Mouse (Mus musculus): ENCODE measurements around the gene Ngrn. TPM values are rescaled to one million over a fixed set of nuclear protein-coding genes. Genes with fewer than 3 reads are reported as not detected.

Ngrn gene
- total and polyA plus RNA-seq, 3 experiments, result 28.3 to 43.2 (median 32.1) TPM

GRCm38 (mm10) chr7:80227065-80227464 lies 34.0 kb upstream of the Ngrn start:
- peaks cover 3% of the 10 kb centered on the region; the same call in 1 of the 2 replicates for H3K79me2 ChIP-seq (replicated peaks; ENCODE audit: control insufficient read depth, extremely low read depth, insufficient read depth, poor library complexity, severe bottlenecking)
- peaks cover 51 to 55% of the 10 kb centered on the region in 2 experiments for H3K36me3 ChIP-seq (replicated peaks in 1 of 2; ENCODE audit: control insufficient read depth in 1 of 2, insufficient read depth in 1 of 2, low read length in 1 of 2)
- TF ChIP-seq CTCF (conservative IDR thresholded peaks at IDR 0.05 in 1 of 2, IDR thresholded peaks at IDR 0.05 in 1 of 2; ENCODE audit: low read depth in 2 of 2, low read length in 2 of 2) (peak in 1 of 2 experiments; percentile 34; a peak in 1 of 4 replicates), MAX (IDR thresholded peaks at IDR 0.05; ENCODE audit: low read length) (no peak), EP300 (IDR thresholded peaks at IDR 0.05; ENCODE audit: low read length) (no peak), CHD2 (IDR thresholded peaks at IDR 0.05; ENCODE audit: low read length) (no peak)
- no peak overlapping the region for H3K4me2 ChIP-seq (ENCODE audit: insufficient read depth, low read depth, poor library complexity, severe bottlenecking)
- H3K9me3 ChIP-seq (replicated peaks; ENCODE audit: low read length), result no peaks in the 10 kb centered on the region
- in situ Hi-C loops (cut with MboI; ENCODE audit: low pct_ligation_motif_present, low pct_unique_long_range_greater_than_20kb, low sequenced_read_pairs) (no loop called here), dilution Hi-C loops (cut with MboI; ENCODE audit: extremely low pct_ligation_motif_present, extremely low pct_unique_long_range_greater_than_20kb, low sequenced_read_pairs) (no loop called here)
- H3K27ac ChIP-seq (ENCODE audit: insufficient read depth, low read depth), result no peak overlapping the region
- no peak for DNase-seq (ENCODE audit: extremely low read depth)
- H3K4me3 ChIP-seq (replicated peaks in 1 of 3; ENCODE audit: low read depth in 2 of 3, low read length in 2 of 3, poor library complexity in 1 of 3), result no peak overlapping the region
- H3K4me1 ChIP-seq (ENCODE audit: control insufficient read depth in 1 of 2, insufficient read depth in 2 of 2), result peaks cover 16 to 23% of the 10 kb centered on the region in 2 experiments; a peak in 3 of 4 replicates
- no peak overlapping the region for H3K9ac ChIP-seq (ENCODE audit: insufficient read depth, low read depth)
- no peaks in the 10 kb centered on the region for H3K27me3 ChIP-seq (replicated peaks)

- H3K9ac ChIP-seq (ENCODE audit: insufficient read depth, low read depth), result no peak overlapping the region
- dilution Hi-C loops (cut with MboI; ENCODE audit: extremely low pct_ligation_motif_present, extremely low pct_unique_long_range_greater_than_20kb, low sequenced_read_pairs) (no loop called here), in situ Hi-C loops (cut with MboI; ENCODE audit: low pct_ligation_motif_present, low pct_unique_long_range_greater_than_20kb, low sequenced_read_pairs) (no loop called here)
- H3K36me3 ChIP-seq (replicated peaks in 1 of 2; ENCODE audit: control insufficient read depth in 1 of 2, insufficient read depth in 1 of 2, low read length in 1 of 2), result peaks cover 25 to 32% of the 10 kb centered on the region in 2 experiments
- no peak overlapping the region for H3K27ac ChIP-seq (ENCODE audit: insufficient read depth, low read depth)
- H3K9me3 ChIP-seq (replicated peaks; ENCODE audit: low read length), result no peaks in the 10 kb centered on the region
- peaks cover 16 to 33% of the 10 kb centered on the region in 2 experiments; a peak in 3 of 4 replicates for H3K4me1 ChIP-seq (ENCODE audit: control insufficient read depth in 1 of 2, insufficient read depth in 2 of 2)
- no peak for DNase-seq (ENCODE audit: extremely low read depth)
- H3K79me2 ChIP-seq (replicated peaks; ENCODE audit: control insufficient read depth, extremely low read depth, insufficient read depth, poor library complexity, severe bottlenecking), result peaks cover 5% of the 10 kb centered on the region; the same call in 1 of the 2 replicates
- no peak overlapping the region for H3K4me3 ChIP-seq (replicated peaks in 1 of 3; ENCODE audit: low read depth in 2 of 3, low read length in 2 of 3, poor library complexity in 1 of 3)
- TF ChIP-seq POLR2A (IDR thresholded peaks at IDR 0.05; ENCODE audit: low read depth, low read length) (no peak), MAX (IDR thresholded peaks at IDR 0.05; ENCODE audit: low read length) (no peak), RCOR1 (conservative IDR thresholded peaks at IDR 0.05; ENCODE audit: low read depth, low read length) (no peak), PAX5 (IDR thresholded peaks at IDR 0.05; ENCODE audit: low read length) (no peak), E2F4 (IDR thresholded peaks at IDR 0.05; ENCODE audit: insufficient replicate concordance, low read depth, low read length) (no peak), POLR2AphosphoS2 (IDR thresholded peaks at IDR 0.05; ENCODE audit: low read depth, low read length) (no peak), ZKSCAN1 (IDR thresholded peaks at IDR 0.05; ENCODE audit: borderline replicate concordance, low read depth, low read length) (no peak), USF2 (conservative IDR thresholded peaks at IDR 0.05; ENCODE audit: low read depth, low read length) (no peak), MAZ (IDR thresholded peaks at IDR 0.05; ENCODE audit: low read depth, low read length) (no peak)
- H3K4me2 ChIP-seq (ENCODE audit: insufficient read depth, low read depth, poor library complexity, severe bottlenecking), result 0 out of 2 replicates have a peak overlapping the region, but pooled peaks have one; percentile 90
- H3K27me3 ChIP-seq (replicated peaks), result no peaks in the 10 kb centered on the region
These were observed 30.8 kb upstream of the Ngrn start for GRCm38 (mm10) chr7:80230196-80230595.

- no peaks in the 10 kb centered on the region for H3K27me3 ChIP-seq (replicated peaks)
- no peaks in the 10 kb centered on the region for H3K9me3 ChIP-seq (replicated peaks; ENCODE audit: low read length)
- peak overlapping the region; percentile 36; the same call in 1 of the 2 replicates for H3K27ac ChIP-seq (ENCODE audit: insufficient read depth, low read depth)
- peaks cover 9% of the 10 kb centered on the region for H3K79me2 ChIP-seq (replicated peaks; ENCODE audit: control insufficient read depth, extremely low read depth, insufficient read depth, poor library complexity, severe bottlenecking)
- peaks cover 16 to 33% of the 10 kb centered on the region in 2 experiments; a peak in 3 of 4 replicates for H3K4me1 ChIP-seq (ENCODE audit: control insufficient read depth in 1 of 2, insufficient read depth in 2 of 2)
- no peak for DNase-seq (ENCODE audit: extremely low read depth)
- no peak for TF ChIP-seq MAFK (IDR thresholded peaks at IDR 0.05; ENCODE audit: insufficient replicate concordance, low read length)
- no peak for TF ChIP-seq JUN (IDR thresholded peaks at IDR 0.05; ENCODE audit: insufficient read depth, low read depth, low read length)
- no peak for TF ChIP-seq POLR2A (IDR thresholded peaks at IDR 0.05; ENCODE audit: low read depth, low read length)
- TF ChIP-seq TBP (conservative IDR thresholded peaks at IDR 0.05; ENCODE audit: low read depth, low read length), result no peak
- H3K36me3 ChIP-seq (replicated peaks in 1 of 2; ENCODE audit: control insufficient read depth in 1 of 2, insufficient read depth in 1 of 2, low read length in 1 of 2), result peaks cover 16 to 27% of the 10 kb centered on the region in 2 experiments
- dilution Hi-C loops (cut with MboI; ENCODE audit: extremely low pct_ligation_motif_present, extremely low pct_unique_long_range_greater_than_20kb, low sequenced_read_pairs), result no loop called here
- peak overlapping the region; percentile 87 for H3K9ac ChIP-seq (ENCODE audit: insufficient read depth, low read depth)
- peak overlapping the region; percentile 90 for H3K4me2 ChIP-seq (ENCODE audit: insufficient read depth, low read depth, poor library complexity, severe bottlenecking)
- in situ Hi-C loops (cut with MboI; ENCODE audit: low pct_ligation_motif_present, low pct_unique_long_range_greater_than_20kb, low sequenced_read_pairs), result no loop called here
- peak overlapping the region; percentile 72 to 74 (median 74) for H3K4me3 ChIP-seq (replicated peaks in 1 of 3; ENCODE audit: low read depth in 2 of 3, low read length in 2 of 3, poor library complexity in 1 of 3)
These were observed 29.0 kb upstream of the Ngrn start for GRCm38 (mm10) chr7:80231971-80232488.
